Mouse (Mus musculus): Measurements from ENCODE around the gene Erg. TPM values are rescaled to one million over a fixed set of nuclear protein-coding genes. Genes with fewer than 3 reads are reported as not detected.

Gene Erg
- total and polyA plus RNA-seq, 2 experiments from 2014 or later = 1.8 to 6.4 TPM

DNA sequence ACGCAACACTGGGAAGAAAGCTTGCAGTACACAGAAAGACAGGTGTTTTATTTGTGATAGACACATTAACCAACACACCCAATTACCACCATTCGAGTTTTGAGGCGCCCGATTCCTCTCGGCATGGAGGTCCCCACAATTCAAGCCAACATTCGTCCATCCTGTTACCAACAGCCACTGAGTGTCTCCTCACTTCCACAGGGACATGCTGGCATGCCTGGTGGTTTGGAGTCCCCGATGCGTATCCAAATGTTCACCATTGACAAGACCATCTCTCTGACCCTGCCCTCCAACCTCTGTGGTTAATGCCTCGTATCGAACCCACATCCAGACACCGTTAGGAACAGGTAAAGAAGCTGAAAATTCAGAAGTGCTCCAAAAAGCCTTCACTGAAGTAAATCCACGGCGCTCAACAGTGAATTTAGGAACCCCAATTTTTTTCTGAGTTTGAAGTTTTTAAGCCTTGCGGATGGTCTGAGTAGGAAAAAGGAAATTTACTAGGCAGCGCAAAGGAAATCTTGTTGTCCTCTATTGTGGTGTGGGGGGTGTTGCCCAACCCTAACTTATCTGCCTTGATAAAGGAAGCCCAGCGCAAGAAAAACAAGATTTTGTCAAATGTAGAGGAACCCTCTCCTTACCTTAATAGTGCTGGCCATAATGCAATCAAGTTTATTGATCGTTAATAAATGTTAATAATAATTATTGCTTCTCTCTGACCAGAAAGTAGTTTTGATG lies 127.6 kb downstream of the Erg start:
- Histone ChIP-seq H3K4me2 (ENCODE audit: low read depth) (no peak overlapping the region), H3K36me3 (ENCODE audit: insufficient read depth) (no peaks in the 10 kb centered on the region), H3K27ac (ENCODE audit: low read depth, low read length) (no peak overlapping the region), H3K27me3 (ENCODE audit: insufficient read depth, low read length) (no peaks in the 10 kb centered on the region), H3K4me1 (ENCODE audit: insufficient read depth) (no peaks in the 10 kb centered on the region), H3K9ac (no peak overlapping the region), H3K9me3 (ENCODE audit: low read length) (no peaks in the 10 kb centered on the region), H3K4me3 (ENCODE audit: low read depth, low read length) (0 out of 2 replicates have a peak overlapping the region, but pooled peaks have one; percentile 11)
- no peak for ATAC-seq
- DNase-seq = no peak
- no peak for TF ChIP-seq CTCF (IDR thresholded peaks at IDR 0.05; ENCODE audit: low read depth)
- 90% methylated on average over 17 of the region's 17 CpGs for WGBS

DNA sequence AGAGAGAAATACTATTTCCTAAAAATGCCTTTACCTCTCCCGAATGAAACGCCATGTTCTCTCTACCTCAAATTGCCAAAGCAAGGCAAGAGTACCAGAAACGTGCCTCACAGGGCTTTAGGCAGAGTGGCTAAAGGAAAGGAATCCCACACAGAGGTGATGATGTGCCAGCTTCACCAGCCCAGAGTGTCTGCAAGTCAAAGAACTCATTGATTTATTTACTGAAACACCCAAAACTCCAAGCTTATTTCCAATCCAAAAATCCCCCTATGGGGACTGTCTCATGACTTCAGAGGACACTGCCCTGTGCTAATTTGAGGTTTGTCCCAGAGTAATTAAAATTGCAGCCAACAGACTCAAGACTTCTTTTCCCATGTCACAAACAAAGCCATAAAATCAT lies 129.4 kb downstream of the Erg start:
- no peak for TF ChIP-seq CTCF (IDR thresholded peaks at IDR 0.05; ENCODE audit: low read depth)
- no peak for ATAC-seq
- 84% methylated on average over 3 of the region's 3 CpGs for WGBS
- Histone ChIP-seq H3K27ac (ENCODE audit: low read depth, low read length) (no peak overlapping the region), H3K27me3 (ENCODE audit: insufficient read depth, low read length) (no peaks in the 10 kb centered on the region), H3K4me2 (ENCODE audit: low read depth) (no peak overlapping the region), H3K4me1 (ENCODE audit: insufficient read depth) (no peaks in the 10 kb centered on the region), H3K4me3 (ENCODE audit: low read depth, low read length) (no peak overlapping the region), H3K9ac (no peak overlapping the region), H3K9me3 (ENCODE audit: low read length) (no peaks in the 10 kb centered on the region), H3K36me3 (ENCODE audit: insufficient read depth) (no peaks in the 10 kb centered on the region)
- no peak for DNase-seq

GRCm38 (mm10) chr16:95455896-95456295 lies 130.5 kb downstream of the Erg start:
- no peaks in the 10 kb centered on the region for H3K9me3 ChIP-seq (ENCODE audit: low read length)
- H3K4me3 ChIP-seq (ENCODE audit: low read depth, low read length) = no peak overlapping the region
- TF ChIP-seq CTCF (IDR thresholded peaks at IDR 0.05; ENCODE audit: low read depth) = no peak
- no peak overlapping the region for H3K4me2 ChIP-seq (ENCODE audit: low read depth)
- H3K36me3 ChIP-seq (ENCODE audit: insufficient read depth) = no peaks in the 10 kb centered on the region
- no peak overlapping the region for H3K9ac ChIP-seq
- no peaks in the 10 kb centered on the region for H3K4me1 ChIP-seq (ENCODE audit: insufficient read depth)
- DNase-seq (no peak), ATAC-seq (no peak)
- H3K27ac ChIP-seq (ENCODE audit: low read depth, low read length) = no peak overlapping the region
- no peaks in the 10 kb centered on the region for H3K27me3 ChIP-seq (ENCODE audit: insufficient read depth, low read length)
- 92% methylated on average over 8 of the region's 8 CpGs for WGBS

DNA sequence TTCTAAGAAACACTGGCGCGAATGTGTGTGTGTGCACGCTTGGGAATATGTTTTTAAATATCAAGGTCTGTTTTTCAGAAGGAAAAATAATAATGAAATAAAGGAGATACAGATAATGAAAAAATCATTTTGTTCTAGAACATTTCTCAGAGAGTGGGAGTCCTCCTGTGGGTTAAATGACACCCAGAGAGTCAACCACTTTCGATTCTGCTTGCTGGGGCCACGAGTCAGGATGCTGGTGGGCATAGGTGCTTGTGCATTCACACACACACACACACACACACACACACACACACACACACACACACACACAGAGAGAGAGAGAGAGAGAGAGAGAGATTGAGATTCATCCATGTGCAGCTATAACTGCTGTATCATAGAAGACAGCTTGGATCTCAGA lies 130.9 kb downstream of the Erg start:
- no peak overlapping the region for H3K4me2 ChIP-seq (ENCODE audit: low read depth)
- no peaks in the 10 kb centered on the region for H3K4me1 ChIP-seq (ENCODE audit: insufficient read depth)
- no peaks in the 10 kb centered on the region for H3K36me3 ChIP-seq (ENCODE audit: insufficient read depth)
- no peak for TF ChIP-seq CTCF (IDR thresholded peaks at IDR 0.05; ENCODE audit: low read depth)
- no peak overlapping the region for H3K4me3 ChIP-seq (ENCODE audit: low read depth, low read length)
- DNase-seq = no peak
- no peak for ATAC-seq
- no peaks in the 10 kb centered on the region for H3K9me3 ChIP-seq (ENCODE audit: low read length)
- H3K9ac ChIP-seq = no peak overlapping the region
- 90% methylated on average over 5 of the region's 5 CpGs for WGBS
- H3K27ac ChIP-seq (ENCODE audit: low read depth, low read length) = no peak overlapping the region
- H3K27me3 ChIP-seq (ENCODE audit: insufficient read depth, low read length) = no peaks in the 10 kb centered on the region

- no peak for ATAC-seq
- Histone ChIP-seq H3K4me2 (ENCODE audit: low read depth) (no peak overlapping the region), H3K4me3 (ENCODE audit: low read depth, low read length) (no peak overlapping the region), H3K27me3 (ENCODE audit: insufficient read depth, low read length) (no peaks in the 10 kb centered on the region), H3K9ac (no peak overlapping the region), H3K36me3 (ENCODE audit: insufficient read depth) (no peaks in the 10 kb centered on the region), H3K9me3 (ENCODE audit: low read length) (no peaks in the 10 kb centered on the region), H3K27ac (ENCODE audit: low read depth, low read length) (no peak overlapping the region), H3K4me1 (ENCODE audit: insufficient read depth) (no peaks in the 10 kb centered on the region)
- WGBS = 93% methylated on average over 8 of the region's 8 CpGs
- no peak for TF ChIP-seq CTCF (IDR thresholded peaks at IDR 0.05; ENCODE audit: low read depth)
- DNase-seq = no peak
These were observed 134.0 kb downstream of the Erg start for GRCm38 (mm10) chr16:95452411-95452810.

DNA sequence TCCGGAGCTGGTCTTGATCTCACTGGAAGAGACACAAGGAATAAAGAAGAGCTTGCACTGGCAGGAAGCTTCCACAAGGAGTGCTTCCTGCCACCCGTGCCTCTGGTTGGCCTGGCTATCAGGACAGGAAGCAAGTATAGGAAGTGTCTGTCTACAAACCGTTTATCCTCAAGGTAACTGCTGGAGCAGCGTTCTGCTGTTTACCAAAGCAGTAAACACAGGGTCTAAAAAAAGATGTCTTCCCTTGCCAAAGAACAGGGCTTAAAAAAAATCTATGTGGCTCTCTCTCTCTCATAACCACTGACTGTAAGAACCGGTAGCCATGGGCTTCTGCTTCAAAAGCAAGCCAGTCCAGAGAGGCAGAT lies 137.1 kb downstream of the Erg start:
- no peak for TF ChIP-seq CTCF (IDR thresholded peaks at IDR 0.05; ENCODE audit: low read depth)
- Histone ChIP-seq H3K4me2 (ENCODE audit: low read depth) (no peak overlapping the region), H3K27ac (ENCODE audit: low read depth, low read length) (no peak overlapping the region), H3K9ac (no peak overlapping the region), H3K4me3 (ENCODE audit: low read depth, low read length) (no peak overlapping the region), H3K36me3 (ENCODE audit: insufficient read depth) (no peaks in the 10 kb centered on the region), H3K9me3 (ENCODE audit: low read length) (no peaks in the 10 kb centered on the region), H3K27me3 (ENCODE audit: insufficient read depth, low read length) (no peaks in the 10 kb centered on the region), H3K4me1 (ENCODE audit: insufficient read depth) (no peaks in the 10 kb centered on the region)
- DNase-seq (no peak), ATAC-seq (no peak)
- WGBS = 80% methylated on average over 5 of the region's 5 CpGs

DNA sequence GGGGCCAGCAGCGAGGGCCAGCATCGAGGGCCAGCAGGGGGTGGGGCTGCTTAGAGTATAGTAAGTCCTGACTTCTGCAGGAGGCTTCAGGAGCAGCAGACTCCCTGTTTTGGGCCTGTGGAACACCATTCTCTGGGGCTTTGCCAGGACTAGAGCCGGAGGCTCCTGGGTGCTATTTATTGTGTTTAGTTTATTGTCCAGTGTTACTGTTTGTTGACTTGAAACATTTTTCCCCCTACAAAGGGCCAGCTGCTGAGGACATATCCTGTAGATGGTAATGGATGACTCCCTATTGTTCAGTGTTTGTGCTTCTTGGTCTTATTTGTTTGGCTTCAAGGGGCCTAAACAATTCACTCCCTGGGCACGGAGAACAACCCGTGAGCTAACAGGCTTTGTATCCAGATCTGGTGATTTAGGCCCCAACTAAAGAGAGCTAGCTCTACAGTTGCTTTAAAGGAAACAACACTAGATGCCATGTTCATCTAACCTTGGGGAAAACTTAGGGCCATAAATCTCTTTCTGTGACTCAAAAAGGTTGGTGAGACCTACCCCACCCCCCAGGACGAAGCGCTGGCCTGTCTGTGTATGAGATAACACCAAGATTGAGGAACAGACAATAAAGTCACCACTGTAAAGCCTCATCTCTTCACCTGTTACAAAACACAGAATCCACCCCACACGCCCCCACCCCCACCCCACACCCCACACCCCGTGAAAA lies 137.6 kb downstream of the Erg start:
- no peak overlapping the region for H3K9ac ChIP-seq
- H3K9me3 ChIP-seq (ENCODE audit: low read length) = no peaks in the 10 kb centered on the region
- 76% methylated on average over 9 of the region's 9 CpGs for WGBS
- no peak for TF ChIP-seq CTCF (IDR thresholded peaks at IDR 0.05; ENCODE audit: low read depth)
- H3K36me3 ChIP-seq (ENCODE audit: insufficient read depth) = no peaks in the 10 kb centered on the region
- no peaks in the 10 kb centered on the region for H3K4me1 ChIP-seq (ENCODE audit: insufficient read depth)
- no peak overlapping the region for H3K4me2 ChIP-seq (ENCODE audit: low read depth)
- ATAC-seq (no peak), DNase-seq (no peak)
- H3K4me3 ChIP-seq (ENCODE audit: low read depth, low read length) = no peak overlapping the region
- no peaks in the 10 kb centered on the region for H3K27me3 ChIP-seq (ENCODE audit: insufficient read depth, low read length)
- no peak overlapping the region for H3K27ac ChIP-seq (ENCODE audit: low read depth, low read length)
